Mouse (Mus musculus): ENCODE measurements at regions not wholly inside any gene's neighbourhood (a gene's known extent, or its start where the extent isn't known, plus 50 kb on each side); places are given as distances from the start of the nearest gene placed in this dataset.

- no peak for DNase-seq
Measured at GRCm38 (mm10) chr7:145034385-145034784, 94.7 kb upstream of the Ccnd1 start.

- DNase-seq: no peak
Measured at GRCm38 (mm10) chr7:145031275-145031674, 91.5 kb upstream of the Ccnd1 start.

- DNase-seq: peak; percentile 13
Measured at GRCm38 (mm10) chr7:145030635-145031141, 91.0 kb upstream of the Ccnd1 start.

GRCm38 (mm10) chr7:145029622-145030021, 89.9 kb upstream of the Ccnd1 start:
- no peak for DNase-seq

GRCm38 (mm10) chr7:145029124-145029523, 89.4 kb upstream of the Ccnd1 start:
- DNase-seq: no peak

GRCm38 (mm10) chr7:145027061-145027460, 87.3 kb upstream of the Ccnd1 start:
- no peak for DNase-seq

GRCm38 (mm10) chr7:145026014-145026285, 86.2 kb upstream of the Ccnd1 start:
- no peak for DNase-seq

- no peak for DNase-seq
Measured at GRCm38 (mm10) chr7:145025186-145026013, 85.7 kb upstream of the Ccnd1 start.

GRCm38 (mm10) chr7:145024651-145025050, 84.9 kb upstream of the Ccnd1 start:
- DNase-seq: no peak

- no peak for DNase-seq
Measured at GRCm38 (mm10) chr7:145019137-145019536, 79.4 kb upstream of the Ccnd1 start.

- no peak for DNase-seq
Measured at GRCm38 (mm10) chr7:145018149-145018548, 78.4 kb upstream of the Ccnd1 start.

GRCm38 (mm10) chr7:145015463-145016085, 75.8 kb upstream of the Ccnd1 start:
- DNase-seq: no peak

- DNase-seq: no peak
Measured at GRCm38 (mm10) chr7:145010757-145011156, 71.0 kb upstream of the Ccnd1 start.

- DNase-seq: no peak
Measured at GRCm38 (mm10) chr7:145010004-145010403, 70.3 kb upstream of the Ccnd1 start.

GRCm38 (mm10) chr7:145008662-145009333, 69.1 kb upstream of the Ccnd1 start:
- DNase-seq: no peak

- no peak for DNase-seq
Measured at GRCm38 (mm10) chr7:145007216-145007615, 67.5 kb upstream of the Ccnd1 start.

GRCm38 (mm10) chr7:145001503-145002084, 61.9 kb upstream of the Ccnd1 start:
- no peak for DNase-seq

- DNase-seq: no peak
Measured at GRCm38 (mm10) chr7:144999741-145000140, 60.0 kb upstream of the Ccnd1 start.

- no peak for DNase-seq
Measured at GRCm38 (mm10) chr7:144996847-144997246, 57.1 kb upstream of the Ccnd1 start.

GRCm38 (mm10) chr7:144994229-144994628, 54.5 kb upstream of the Ccnd1 start:
- DNase-seq: no peak

- DNase-seq: no peak
Measured at GRCm38 (mm10) chr7:144993566-144993965, 53.8 kb upstream of the Ccnd1 start.

GRCm38 (mm10) chr7:144991760-144992159, 52.0 kb upstream of the Ccnd1 start:
- DNase-seq: no peak

All from cerebellum, adult 9-11 months (tissue).